Mouse (Mus musculus): Measurements from ENCODE around the gene 1700037C18Rik.
"Not testable (repeated sequence)": the region's sequence is repeated elsewhere in the genome, so short reads cannot be mapped to it uniquely, and the experiment has no call there.

Gene 1700037C18Rik

DNA sequence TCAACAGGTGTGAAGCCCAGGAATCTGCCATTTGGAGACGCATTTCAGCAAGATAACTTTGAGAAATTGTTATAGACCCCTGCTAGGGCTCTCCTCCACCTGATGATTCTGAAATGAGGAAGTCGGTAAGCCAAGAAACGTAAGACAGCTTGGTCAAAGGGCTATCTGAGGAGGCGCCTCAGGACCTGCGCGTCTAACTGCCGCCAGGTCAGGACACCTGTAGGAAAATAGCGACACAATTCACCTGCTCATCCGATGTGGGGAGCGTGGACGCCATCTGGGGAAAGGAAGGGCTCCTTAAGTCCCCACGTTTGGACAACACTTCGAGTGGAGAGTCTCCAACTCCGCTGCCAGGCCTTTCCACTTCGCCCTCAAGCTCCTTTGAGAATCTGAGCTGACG lies 36.7 kb downstream of the 1700037C18Rik start:
- no peak for DNase-seq

DNA sequence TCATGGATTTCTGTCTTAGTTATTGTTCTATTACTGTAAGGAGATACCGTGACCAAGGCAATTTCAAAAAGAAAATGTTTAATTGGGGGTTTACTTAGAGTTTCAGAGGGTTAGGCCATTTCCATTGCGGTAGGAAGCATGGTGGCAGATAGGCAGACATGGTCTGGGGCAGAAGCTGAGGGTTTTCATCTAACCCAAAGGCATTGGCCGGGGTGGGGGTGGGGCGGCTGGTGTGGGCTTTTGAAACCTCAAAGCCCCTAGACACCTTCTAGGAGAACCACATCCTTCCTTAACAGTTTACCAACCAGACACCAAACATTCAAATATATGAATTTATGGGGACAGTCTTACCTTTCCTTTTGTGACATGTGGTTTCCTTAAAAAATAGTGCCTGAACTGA lies 49.2 kb downstream of the 1700037C18Rik start:
- DNase-seq, result no peak

DNA sequence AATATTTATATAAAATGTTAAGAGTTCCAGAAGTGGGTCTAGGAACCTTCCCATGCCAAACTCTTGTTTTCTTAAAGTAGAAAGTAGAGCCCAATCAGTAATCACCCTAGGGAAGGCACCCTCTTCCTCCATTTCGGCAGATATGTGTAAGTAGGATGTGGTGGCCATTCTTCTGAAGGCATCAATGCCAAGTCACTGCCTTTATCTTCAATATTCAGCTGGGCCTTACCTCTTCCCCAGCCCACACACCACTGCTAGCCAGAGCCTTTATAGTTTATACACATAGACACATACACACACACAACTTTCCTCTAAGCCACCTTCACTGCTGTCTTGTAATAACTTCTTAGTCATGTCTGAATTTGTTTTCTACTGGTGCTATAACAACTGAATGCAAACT lies 52.7 kb downstream of the 1700037C18Rik start:
- no peak for DNase-seq

DNA sequence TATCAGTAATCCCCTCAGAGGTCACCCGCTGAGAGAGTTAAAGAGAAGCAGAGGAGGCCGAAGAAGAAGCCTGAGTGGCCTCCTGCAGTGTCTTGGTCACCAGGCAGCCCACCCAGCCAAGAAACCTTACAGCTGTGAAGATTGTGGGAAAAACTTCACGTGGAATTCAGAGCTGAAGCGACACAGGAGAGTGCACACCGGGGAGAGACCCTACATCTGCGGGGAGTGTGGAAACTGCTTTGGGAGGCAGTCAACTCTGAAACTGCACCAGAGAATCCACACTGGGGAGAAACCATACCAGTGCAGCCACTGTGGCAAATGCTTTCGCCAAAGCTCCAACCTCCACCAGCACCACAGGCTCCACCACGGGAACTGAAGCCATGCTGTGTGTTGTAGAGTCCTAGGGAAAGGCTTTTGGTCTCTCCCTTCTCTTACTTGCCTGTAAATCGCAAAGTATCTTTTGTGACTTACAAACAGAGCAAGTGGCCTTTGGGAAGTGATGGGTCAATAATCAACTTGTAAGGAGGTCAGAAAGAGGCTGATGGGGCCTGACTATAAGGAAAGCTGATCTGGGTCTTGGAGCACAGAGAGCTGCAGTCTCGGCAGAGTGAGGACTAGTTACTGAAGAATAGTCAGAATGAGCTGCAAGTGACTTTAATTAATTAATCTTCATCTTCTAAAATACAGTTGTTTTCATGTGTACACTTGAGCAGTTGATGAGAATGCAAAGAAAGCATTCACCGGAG lies 53.9 kb downstream of the 1700037C18Rik start:
- DNase-seq, result no peak

DNA sequence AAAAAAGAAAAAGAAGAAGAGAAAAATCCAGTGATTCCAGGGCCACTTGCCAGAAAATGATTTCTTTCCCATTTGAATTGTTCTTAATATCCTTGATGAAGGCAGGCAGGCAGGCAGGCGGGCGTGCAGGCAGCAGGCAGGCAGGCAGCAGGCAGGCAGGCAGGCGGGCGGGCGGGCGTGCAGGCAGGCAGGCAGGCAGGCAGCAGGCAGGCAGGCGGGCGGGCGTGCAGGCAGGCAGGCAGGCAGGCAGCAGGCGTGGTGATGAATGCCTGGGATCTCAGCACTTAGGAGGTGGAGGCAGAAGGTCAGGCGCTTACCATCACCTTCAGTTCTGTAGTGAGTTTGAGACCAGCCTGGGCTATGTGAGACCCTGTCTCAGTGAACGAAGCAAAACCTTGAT lies 55.9 kb downstream of the 1700037C18Rik start:
- no peak for DNase-seq

DNA sequence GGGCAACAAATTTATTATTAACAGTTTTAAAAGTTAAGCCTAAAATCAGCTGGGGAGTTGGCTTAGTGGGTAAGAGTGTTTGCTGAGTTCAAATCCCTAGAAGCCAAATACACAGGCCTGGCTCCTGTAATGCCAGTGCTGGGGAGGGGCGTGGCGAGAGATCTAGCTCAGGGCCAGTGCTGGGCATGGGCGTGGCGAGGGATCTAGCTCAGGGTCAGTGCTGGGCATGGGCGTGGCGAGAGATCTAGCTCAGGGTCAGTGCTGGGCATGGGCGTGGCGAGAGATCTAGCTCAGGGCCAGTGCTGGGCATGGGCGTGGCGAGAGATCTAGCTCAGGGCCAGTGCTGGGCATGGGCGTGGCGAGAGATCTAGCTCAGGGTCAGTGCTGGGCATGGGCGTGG lies 57.2 kb downstream of the 1700037C18Rik start:
- not testable (repeated sequence) for DNase-seq

DNA sequence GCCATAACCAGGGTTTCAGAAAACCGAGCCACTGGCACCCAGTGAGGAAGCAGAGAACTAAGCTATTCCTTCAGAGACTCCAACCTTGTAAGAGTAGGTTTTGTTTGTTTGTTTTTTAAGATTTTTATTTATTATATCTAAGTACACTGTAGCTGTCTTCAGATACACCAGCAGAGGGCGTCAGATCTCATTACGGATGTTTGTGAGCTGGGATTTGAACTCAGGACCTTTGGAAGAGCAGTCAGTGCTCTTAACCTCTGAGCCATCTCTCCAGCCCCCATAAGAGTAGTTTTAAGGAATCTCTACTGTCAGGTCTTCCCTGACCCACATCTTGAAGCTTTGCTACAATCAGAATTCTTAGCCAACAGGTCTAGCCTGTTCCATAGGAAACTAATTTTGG lies 60.1 kb downstream of the 1700037C18Rik start:
- no peak for DNase-seq

DNA sequence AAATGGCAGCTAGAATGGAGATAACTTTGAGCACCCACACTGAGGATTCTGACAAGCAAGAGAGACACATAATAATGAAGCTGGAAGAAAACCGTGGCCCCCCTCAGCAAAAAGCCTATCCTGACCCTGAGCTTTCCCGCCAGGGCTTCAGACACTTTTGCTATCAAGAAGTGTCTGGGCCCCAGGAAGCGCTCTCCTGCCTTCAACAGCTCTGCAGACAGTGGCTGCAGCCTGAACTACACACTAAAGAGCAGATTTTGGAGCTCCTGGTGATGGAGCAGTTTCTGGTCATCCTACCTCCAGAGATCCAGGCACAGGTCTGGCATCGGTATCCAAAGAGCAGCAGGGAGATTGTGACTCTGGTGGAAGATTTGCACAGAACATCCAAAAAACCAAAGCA lies 60.6 kb downstream of the 1700037C18Rik start:
- no peak for DNase-seq

DNA sequence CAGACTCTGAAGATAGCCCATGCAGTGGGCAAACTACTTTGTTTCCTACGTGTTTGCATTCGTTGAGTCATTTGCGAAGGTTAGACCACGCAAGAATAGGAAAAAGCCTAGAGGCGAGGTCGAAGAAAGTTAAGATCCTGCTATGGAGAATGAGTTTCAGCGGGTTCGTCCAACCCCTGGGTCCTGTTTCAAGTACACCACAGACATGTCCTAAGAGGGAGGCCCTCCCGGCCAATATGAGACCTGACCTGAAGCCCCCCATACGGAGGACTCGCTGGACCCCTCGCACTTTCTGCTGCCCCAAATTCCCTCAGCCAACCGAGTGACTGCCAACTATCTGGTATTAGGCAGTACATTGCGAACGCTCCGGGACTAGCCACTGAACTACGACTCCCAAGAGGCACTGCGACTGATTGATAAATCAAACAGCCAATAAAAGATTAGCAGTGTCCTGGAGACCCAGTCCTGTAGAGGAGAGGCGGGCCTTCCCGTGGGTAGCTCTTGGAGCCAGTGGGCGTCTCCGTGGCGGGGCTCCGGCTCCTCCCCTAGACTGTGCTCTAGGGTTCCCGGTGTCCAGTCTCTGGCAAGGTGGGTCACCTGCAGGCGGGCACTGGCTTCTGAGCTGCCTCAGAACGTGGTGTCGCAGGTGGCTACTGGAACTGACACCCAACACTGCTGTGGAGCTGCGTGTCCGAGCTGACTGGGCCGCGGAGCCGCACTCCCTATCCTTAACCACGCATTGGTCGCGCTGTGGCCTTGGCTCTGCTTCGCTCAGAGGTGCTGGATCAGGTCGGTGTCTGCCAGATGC lies 61.6 kb downstream of the 1700037C18Rik start, which contains the start of gene Zfp174:
Gene Zfp174, plus strand, starts transcription at position 558 of the 808 bp plus-strand sequence.
- DNase-seq, result peak; percentile 98
